Mouse (Mus musculus) liver, embryonic 14.5 days (tissue): ENCODE data around the gene Gm4297. TPM values are rescaled to one million over a fixed set of nuclear protein-coding genes. Genes with fewer than 3 reads are reported as not detected.
"Not testable (repeated sequence)": the region's sequence is repeated elsewhere in the genome, so short reads cannot be mapped to it uniquely, and the experiment has no call there.

ENCODE experiments used
- ATAC-seq: fragments of 200-750 bp; cut with Nextera tagmentation; 2 replicates; pipeline ENCODE4 v1.8.0; 2017; ENCODE audit warnings: moderate number of reproducible peaks, mild to moderate bottlenecking, moderate library complexity; ENCODE audit not compliant: insufficient read depth
- DNase-seq, 3 experiments: peaks; one replicate each; pipeline ENCODE4 v3.0.0-alpha.2; 2012 to 2013; ENCODE audit warnings: low read depth in 3 of 3, low spot score in 3 of 3
- H3K27ac ChIP-seq: fragments of 300-500 bp; sonication (generic); 2 replicates; pipeline ENCODE4 v1.5.1; 2014; ENCODE audit warnings: moderate library complexity, mild to moderate bottlenecking, control low read depth, inconsistent platforms
- H3K27me3 ChIP-seq: fragments of 300-500 bp; sonication (generic); 2 replicates; pipeline ENCODE4 v1.6.1; 2014; ENCODE audit warnings: mild to moderate bottlenecking, low read length, moderate library complexity; ENCODE audit not compliant: control insufficient read depth, insufficient read depth
- H3K36me3 ChIP-seq: fragments of 300-500 bp; sonication (generic); replicated peaks from 2 replicates; pipeline ENCODE4 v1.6.1; 2014; ENCODE audit warnings: low read depth; ENCODE audit not compliant: control insufficient read depth, insufficient read depth
- H3K4me1 ChIP-seq, 2 experiments: fragments of 200-500 bp in 1 of 2; fragments of 300-500 bp in 1 of 2; sonication (generic) in 1 of 2; replicated peaks; 2 replicates each; pipeline ENCODE4 v1.6.1; 2012 to 2014; ENCODE audit warnings: antibody characterized with exemption in 1 of 2, inconsistent platforms in 1 of 2, low read length in 1 of 2; ENCODE audit not compliant: control insufficient read depth in 2 of 2, insufficient read depth in 2 of 2
- H3K4me2 ChIP-seq: fragments of 300-500 bp; sonication (generic); 2 replicates; pipeline ENCODE4 v1.6.1; 2014; ENCODE audit warnings: low read depth, mild to moderate bottlenecking, control low read depth, moderate library complexity
- H3K4me3 ChIP-seq, 2 experiments: fragments of 200-500 bp in 1 of 2; fragments of 300-500 bp in 1 of 2; sonication (generic) in 1 of 2; 2 replicates each; pipeline ENCODE4 v1.5.1; 2012 to 2014; ENCODE audit warnings: low read depth in 2 of 2, low read length in 2 of 2, mild to moderate bottlenecking in 2 of 2, control low read depth in 1 of 2, inconsistent platforms in 1 of 2, moderate library complexity in 1 of 2; ENCODE audit not compliant: insufficient read depth in 1 of 2
- H3K9ac ChIP-seq: fragments of 300-500 bp; sonication (generic); replicated peaks from 2 replicates; pipeline ENCODE4 v1.6.1; 2014; ENCODE audit warnings: mild to moderate bottlenecking, control low read depth, moderate library complexity
- H3K9me3 ChIP-seq: fragments of 300-500 bp; sonication (generic); 2 replicates; pipeline ENCODE4 v1.6.1; 2016; ENCODE audit warnings: low read length, mixed read lengths; ENCODE audit not compliant: control insufficient read depth
- WGBS: fragments of 180-500 bp; shearing (Covaris S2); extraction: QIAGEN DNeasy Blood & Tissue Kit; methylation state at CpG from one replicate; pipeline ENCODE4 v1.1.7; 2014; ENCODE audit not compliant: insufficient replicate concordance; 5-methylcytosine and 5-hydroxymethylcytosine counted together
- microRNA-seq: library from miRNA; unstranded; fragments of <30 nt; microRNA quantifications from one replicate; pipeline ENCODE4, GENCODE M21; 2016
- polyA plus RNA-seq, 2 experiments: library from polyadenylated mRNA; depleted of rRNA in 1 of 2; stranded (reverse) in 1 of 2; unstranded in 1 of 2; fragments of >200 nt; fragmentation: Nextera tagmentation in 1 of 2; extraction: Ambion mirVana in 1 of 2; gene quantifications; 2 replicates each; pipeline versions ENCODE4 v1.2.1 to v1.2.3; 2012 to 2014

Gene Gm4297
- not detected in 2 replicates for polyA plus RNA-seq (2012; rRNA removed)
- polyA plus RNA-seq (2014; fragmentation: Nextera tagmentation; extraction: Ambion mirVana), result not detected in 2 replicates

- H3K27ac ChIP-seq, H3K4me1 ChIP-seq, H3K27me3 ChIP-seq, H3K9ac ChIP-seq, H3K36me3 ChIP-seq, H3K4me3 ChIP-seq, DNase-seq, H3K4me2 ChIP-seq, H3K9me3 ChIP-seq, ATAC-seq: not testable (repeated sequence)
- WGBS, result 56% methylated on average over 4 of the region's 4 CpGs
Observed at GRCm38 (mm10) chrX:24574795-24575194, at the start of gene Gm4297. TSS of gene Gm4297 (minus strand) at chrX:24574895.

Small RNAs within 50 kb of the gene (microRNA-seq; reads per million reads assigned to microRNA genes)
- gene Gm27839 (not detected), gene Gm27910 (not detected)

Other genes with a start within 250 kb of the Gm4297 start
- gene Gm5934, start 74.1 kb downstream of the Gm4297 start, polyA plus RNA-seq (2012; rRNA removed), result not detected in 2 replicates
- gene Gm5934, start 74.1 kb downstream of the Gm4297 start, polyA plus RNA-seq (2014; fragmentation: Nextera tagmentation; extraction: Ambion mirVana), result not detected in 2 replicates
- not detected in 2 replicates for gene Gm5935, start 200.3 kb upstream of the Gm4297 start, polyA plus RNA-seq (2012; rRNA removed)
- gene Gm5935, start 200.3 kb upstream of the Gm4297 start, polyA plus RNA-seq (2014; fragmentation: Nextera tagmentation; extraction: Ambion mirVana), result not detected in 2 replicates